15 mouse cellular contexts compared by ENCODE assay signal in the genomic region with DNA sequence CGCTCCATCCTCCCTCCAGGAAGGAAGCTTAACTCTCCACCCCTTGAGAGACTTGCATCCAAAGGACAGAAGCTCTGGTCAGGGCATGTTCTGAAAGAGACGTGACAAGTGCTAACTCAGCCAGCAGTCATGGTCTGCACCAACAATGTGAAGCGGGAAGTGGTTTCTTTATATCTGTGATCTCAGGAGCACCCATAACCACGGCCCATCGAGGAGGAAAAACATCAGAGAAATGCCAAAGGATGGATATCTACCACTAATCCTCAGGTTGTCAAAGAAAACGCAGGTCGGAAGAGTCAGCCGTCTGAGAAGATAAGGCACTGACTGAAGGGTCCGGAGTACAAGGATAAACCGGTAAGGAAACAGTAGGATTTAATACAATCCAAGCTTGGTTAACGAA. TPM values are rescaled to one million over a fixed set of nuclear protein-coding genes. Genes with fewer than 3 reads are reported as not detected.
A peak's percentile ranks its signal among the peaks of the same experiment; 100 is the strongest.
DNase-seq lines count a peak whose midpoint lies in the region; ATAC-seq and TF ChIP-seq lines count a peak whose summit lies in the region.
"Had no signal": no experiment of that assay in that cellular context is flagged by ENCODE, and none has a peak within 500 bp of the region (broad histone marks: within the 10 kb centered on the region; RNA-seq: fewer than 3 reads in every experiment).

No protein-coding gene starts in this region.

- peaks cover 24% of the 10 kb centered on the region for H3K4me1 ChIP-seq in thymus, adult 2 months (replicated peaks; ENCODE audit: control insufficient read depth, insufficient read depth, low read length)

- no peak for TF ChIP-seq POLR2A in thymus, adult 2 months (IDR thresholded peaks at IDR 0.05; ENCODE audit: control insufficient read depth, extremely low read depth, insufficient read depth, low read length, poor library complexity)

- peak; percentile 48 for DNase-seq in heart, adult 8-10 months (ENCODE audit: low spot score)
- DNase-seq in heart, postnatal 14 days = no peak
- peak; percentile 25 for DNase-seq in thymus, adult 2 months
- no peak for DNase-seq in thymus, postnatal 4 days
- no peak for DNase-seq in cerebellum, adult 9-10 months
- DNase-seq in cerebellum, adult 8-10 months = no peak
- DNase-seq in spleen, postnatal 14 days (ENCODE audit: low spot score in 2 of 2) = no peak
- DNase-seq: adrenal gland, postnatal 36 days; cerebellum, adult 11 months; gastrocnemius, postnatal 36 days; kidney, postnatal 4 days; liver; lung, postnatal 10 days had no signal

- no peaks in the 10 kb centered on the region for H3K27me3 ChIP-seq in thymus, adult 2 months (ENCODE audit: control insufficient read depth, insufficient read depth, low read length)

- peak; percentile 55 for ATAC-seq in megakaryocyte, adult 5-6 weeks (ENCODE audit: poor library complexity, severe bottlenecking)

- WGBS in thymus, adult 2 months = 12% methylated on average over 11 of the region's 11 CpGs

- no peak overlapping the region for H3K4me3 ChIP-seq in thymus, adult 2 months (ENCODE audit: control insufficient read depth, insufficient read depth, low read length)
- H3K4me3 ChIP-seq: forebrain, embryonic 10.5 days had no signal

- intact Hi-C loops in heart, postnatal 14 days (cut with DNase I) = no loop called here

- H3K36me3 ChIP-seq in thymus, adult 2 months (ENCODE audit: control insufficient read depth, insufficient read depth, low read length) = no peaks in the 10 kb centered on the region
- H3K36me3 ChIP-seq: forebrain, embryonic 10.5 days had no signal

- H3K27ac ChIP-seq in thymus, adult 2 months (ENCODE audit: control insufficient read depth, insufficient read depth, low read length) = no peak overlapping the region
- H3K27ac ChIP-seq: forebrain, embryonic 10.5 days had no signal

- no peak for TF ChIP-seq CTCF in thymus, adult 2 months (IDR thresholded peaks at IDR 0.05; ENCODE audit: borderline replicate concordance, control insufficient read depth, extremely low read depth, insufficient read depth, low read length, poor library complexity)

RNA-seq across cellular contexts. Expression of gene Rapgef2, which starts 38.1 kb away (rescaled TPM):
- 10 to 100 TPM; 28.3 to 34.8 (median 32.0) TPM for total RNA-seq in heart, adult 8-10 months (2022)
- 10 to 100 TPM; 34.9 to 35.6 TPM for total RNA-seq in heart, postnatal 14 days (2021)
- polyA plus RNA-seq in thymus, adult 2 months (2012; rRNA removed) = 8.7 and 9.7 TPM in 2 replicates
- total RNA-seq in megakaryocyte, adult 5-6 weeks (2015) = 17.0 and 17.1 TPM in 2 replicates
- total RNA-seq in megakaryocyte, adult 5-6 weeks (2017) = 16.4 and 20.5 TPM in 2 replicates

Comparison
In these comparisons a context has a peak if more than half of its experiments do, and no peak if none do; other contexts are left out.
1. DNase-seq: peak in heart, adult 8-10 months (single experiment) and thymus, adult 2 months (single experiment); none in heart, postnatal 14 days (0 of 2), thymus, postnatal 4 days (single experiment), cerebellum, adult 9-10 months (single experiment), cerebellum, adult 8-10 months (single experiment) and spleen, postnatal 14 days (0 of 2).